Mouse (Mus musculus) liver, adult 2 months (tissue): ENCODE results near the gene Nrgn. TPM values are rescaled to one million over a fixed set of nuclear protein-coding genes. Genes with fewer than 3 reads are reported as not detected.
A peak's percentile ranks its signal among the peaks of the same experiment; 100 is the strongest.

ENCODE experiments used
- DNase-seq: peaks from one replicate; pipeline ENCODE4 v3.0.0-alpha.2; 2011; ENCODE audit warnings: low read depth, low spot score; ENCODE audit errors: extremely low read depth
- H3K27ac ChIP-seq: fragments of 200-500 bp; replicated peaks from 2 replicates; pipeline ENCODE4 v1.5.1; 2012; ENCODE audit warnings: low read depth, mild to moderate bottlenecking, control low read depth, inconsistent platforms, low read length; ENCODE audit not compliant: insufficient read depth
- H3K27me3 ChIP-seq: fragments of 200-500 bp; 2 replicates; pipeline ENCODE4 v1.6.1; 2012; ENCODE audit warnings: mild to moderate bottlenecking, moderate library complexity, low read length, inconsistent platforms; ENCODE audit not compliant: control insufficient read depth, insufficient read depth
- H3K36me3 ChIP-seq: fragments of 200-500 bp; 2 replicates; pipeline ENCODE4 v1.6.1; 2012; ENCODE audit warnings: low read length, inconsistent platforms; ENCODE audit not compliant: control insufficient read depth, insufficient read depth
- H3K4me1 ChIP-seq: fragments of 200-500 bp; 2 replicates; pipeline ENCODE4 v1.6.1; 2011; ENCODE audit warnings: low read length; ENCODE audit not compliant: control insufficient read depth, insufficient read depth
- H3K4me3 ChIP-seq: fragments of 200-500 bp; 2 replicates; pipeline ENCODE4 v1.5.1; 2011; ENCODE audit warnings: low read depth, mild to moderate bottlenecking, control low read depth, low read length, moderate library complexity; ENCODE audit not compliant: insufficient read depth
- H3K79me2 ChIP-seq: fragments of 200-500 bp; 2 replicates; pipeline ENCODE4 v1.6.1; 2012; ENCODE audit warnings: inconsistent platforms, mild to moderate bottlenecking, low read length, moderate library complexity; ENCODE audit not compliant: control insufficient read depth, insufficient read depth
- H3K9ac ChIP-seq: fragments of 200-500 bp; 2 replicates; pipeline ENCODE4 v1.6.1; 2012; ENCODE audit warnings: low read depth, mild to moderate bottlenecking, control low read depth, inconsistent platforms, low read length
- CTCF ChIP-seq: fragments of 200-500 bp; IDR thresholded peaks from 2 replicates; pipeline ENCODE4 v1.5.1; 2011; ENCODE audit warnings: low read depth, low read length, control low read depth
- POLR2A ChIP-seq: fragments of 200-500 bp; IDR thresholded peaks from 2 replicates; pipeline ENCODE4 v1.6.1; 2011; ENCODE audit warnings: low read length, control low read depth; ENCODE audit not compliant: insufficient read depth; ENCODE audit errors: extremely low read depth
- WGBS: fragments of 180-500 bp; shearing (Covaris S2); methylation state at CpG from one replicate; pipeline ENCODE4 v1.1.7; 2018; 5-methylcytosine and 5-hydroxymethylcytosine counted together
- polyA plus RNA-seq: library from polyadenylated mRNA; depleted of rRNA; stranded (reverse); fragments of >200 nt; gene quantifications from 2 replicates; pipeline ENCODE4 v1.2.3, GENCODE M21; 2012
- total RNA-seq: library from RNA; depleted of rRNA; stranded (reverse); fragments of >200 nt; gene quantifications from 2 replicates; pipeline ENCODE4 v1.2.3, GENCODE M21; 2014

Nrgn gene
- total and polyA plus RNA-seq, 2 experiments: 0.09 to 0.86 TPM

DNA sequence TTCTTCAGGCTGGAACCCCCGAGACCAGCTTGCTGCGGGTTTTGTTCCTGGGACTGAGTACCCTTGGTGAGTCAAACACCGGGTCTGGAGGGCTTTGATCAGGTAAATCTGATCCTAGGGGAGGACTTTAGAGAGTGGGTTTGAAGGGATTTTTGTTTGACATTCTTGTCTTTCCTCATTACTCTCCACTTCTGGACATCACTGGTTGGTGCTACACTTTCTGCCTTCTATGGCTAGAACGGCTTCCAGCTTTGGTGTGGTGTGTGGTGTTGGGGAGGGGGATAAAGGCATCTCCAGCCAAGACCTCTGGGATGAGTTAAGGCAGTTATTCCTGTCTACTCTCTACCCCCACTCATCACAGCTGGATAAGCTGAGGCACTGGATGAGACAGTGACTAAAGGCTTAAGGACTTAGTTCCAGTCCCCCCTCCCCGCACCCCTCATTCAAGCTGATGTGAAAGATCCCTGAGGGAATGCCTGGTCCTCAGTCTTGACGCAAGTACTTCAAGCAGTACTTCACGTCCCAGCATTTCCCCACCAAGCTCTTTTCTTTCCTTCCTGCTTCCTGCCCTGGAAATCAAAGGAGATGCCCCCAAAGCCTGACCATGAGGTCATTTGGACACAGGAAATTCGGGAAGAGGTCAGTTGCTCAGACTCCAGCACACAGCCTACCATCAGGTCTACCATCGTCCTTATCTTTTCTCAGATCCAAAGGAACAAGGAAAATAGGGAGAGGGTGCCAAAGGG, 24.3 kb downstream of the Nrgn start:
- Histone ChIP-seq H3K36me3 (0 out of 2 replicates have a peak, but pooled peaks cover 2% of the 10 kb centered on the region), H3K79me2 (no peaks in the 10 kb centered on the region), H3K27me3 (no peaks in the 10 kb centered on the region), H3K4me1 (peaks cover 4% of the 10 kb centered on the region; the same call in 1 of the 2 replicates), H3K27ac (peak overlapping the region; percentile 90), H3K9ac (peak overlapping the region; percentile 72), H3K4me3 (peak overlapping the region; percentile 76)
- 44% methylated on average over 9 of the region's 9 CpGs for WGBS
- TF ChIP-seq POLR2A (no peak), CTCF (no peak)
- peak; percentile 22 for DNase-seq

DNA sequence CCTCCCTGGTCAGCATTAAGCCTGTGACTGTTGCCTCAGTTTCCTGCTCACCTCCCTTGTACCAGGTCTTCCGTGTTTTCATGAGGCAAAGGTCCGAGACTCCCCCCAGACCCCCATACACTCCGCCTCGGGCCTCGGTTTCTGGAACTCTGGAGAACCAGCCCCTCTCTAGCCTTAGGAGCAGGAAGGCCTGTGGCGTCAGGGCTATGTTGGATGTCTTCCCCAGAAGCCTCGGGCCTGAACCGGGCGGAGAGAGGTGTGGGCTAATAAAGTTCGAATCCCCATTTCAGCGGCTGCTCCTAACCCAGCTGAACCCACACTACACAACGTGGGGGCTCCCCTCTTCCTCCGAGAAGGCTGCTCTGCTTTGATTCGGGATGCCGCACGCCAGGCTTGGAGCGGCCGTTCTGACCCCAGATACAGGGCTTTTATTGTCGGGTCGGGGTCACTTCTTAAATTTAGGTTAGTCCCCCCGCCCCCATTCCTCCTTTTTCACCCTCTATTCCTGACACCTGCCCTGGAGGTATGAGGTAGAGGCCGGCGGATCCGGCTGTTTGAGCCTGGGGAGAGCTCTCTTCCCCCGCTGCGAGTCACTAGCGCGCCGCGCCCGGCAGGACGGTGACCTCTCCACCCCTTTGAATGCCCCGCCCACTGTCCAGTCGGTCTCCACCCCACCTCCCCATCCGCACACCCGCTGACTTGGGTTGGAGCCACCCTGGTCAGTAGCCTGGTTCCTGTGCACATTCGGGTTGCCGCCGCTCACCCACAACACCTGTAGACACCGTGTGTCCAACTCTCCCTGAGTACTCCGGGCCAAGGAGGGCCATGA, 25.1 kb downstream of the Nrgn start, which contains the start of gene Esam:
Esam (plus strand) TSS at position 683 of the 829 bp plus-strand sequence.
- H3K4me1 ChIP-seq: peaks cover 4% of the 10 kb centered on the region; the same call in 1 of the 2 replicates
- DNase-seq: peak; percentile 62

DNA sequence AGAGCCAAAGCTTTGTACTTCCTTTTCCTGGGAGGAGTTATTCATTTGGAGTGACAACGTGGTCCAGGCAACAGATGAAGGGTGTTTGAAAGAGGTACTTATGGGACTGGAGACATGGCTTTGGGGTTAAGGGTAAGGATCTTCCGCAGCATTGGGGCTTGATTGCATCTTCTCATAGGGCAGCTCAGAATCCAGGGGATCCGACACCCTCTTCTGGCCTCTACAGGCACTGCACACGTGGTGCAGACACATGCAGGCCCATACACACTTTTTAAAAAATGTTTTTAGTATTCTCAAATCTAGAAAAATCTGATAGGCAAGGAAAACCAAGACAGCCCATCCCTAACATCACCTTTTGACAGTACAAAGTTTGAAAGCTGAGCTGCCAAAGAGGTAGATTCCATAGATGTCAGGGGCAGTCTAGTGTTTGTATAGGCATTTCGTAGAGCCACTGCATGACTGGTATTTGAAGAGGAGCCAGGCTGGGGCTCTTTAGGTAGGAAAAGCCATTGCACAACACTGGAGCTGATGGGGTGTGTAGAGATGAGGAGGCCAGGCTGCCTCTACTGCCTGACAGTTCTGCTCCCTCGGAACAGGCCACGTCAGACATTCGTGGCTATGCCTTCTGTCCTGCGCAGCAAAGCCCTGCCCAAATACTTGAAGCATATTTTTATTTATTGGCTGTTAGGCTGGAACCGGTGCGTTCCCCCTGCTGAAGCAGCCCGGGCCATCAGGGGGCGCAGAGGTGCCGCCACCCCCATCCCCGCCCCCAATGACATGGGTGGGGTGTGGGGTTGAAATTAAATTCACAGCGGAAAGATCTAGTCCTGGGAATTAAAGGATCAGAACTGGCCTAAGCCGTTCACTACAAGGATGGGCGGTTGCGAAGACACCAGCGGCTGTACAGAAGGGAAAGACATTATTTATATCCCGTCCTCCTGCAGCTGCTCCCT, 26.0 kb downstream of the Nrgn start:
- Histone ChIP-seq H3K27me3 (no peaks in the 10 kb centered on the region), H3K79me2 (no peaks in the 10 kb centered on the region), H3K36me3 (peaks cover 10% of the 10 kb centered on the region), H3K27ac (no peak overlapping the region), H3K9ac (peak overlapping the region; percentile 48; the same call in 1 of the 2 replicates), H3K4me3 (peak overlapping the region; percentile 0; the same call in 1 of the 2 replicates), H3K4me1 (peaks cover 4% of the 10 kb centered on the region; the same call in 1 of the 2 replicates)
- 44% methylated on average over 21 of the region's 21 CpGs for WGBS
- no peak for DNase-seq
- no peak for TF ChIP-seq POLR2A
- peak; percentile 37 for TF ChIP-seq CTCF

More for the DNA sequence above, 25.1 kb downstream of the Nrgn start, which contains the start of gene Esam:
- peak within 1 kb of the TSS; percentile 72 for H3K9ac ChIP-seq
- H3K27me3 ChIP-seq: no peaks in the 10 kb centered on the region
- TF ChIP-seq POLR2A: peak; percentile 71; the same call in 1 of the 2 replicates
- TF ChIP-seq CTCF: 0 out of 2 replicates have a peak, but pooled peaks have one; percentile 5
- peak within 1 kb of the TSS; percentile 90 for H3K27ac ChIP-seq
- 4% methylated on average over 41 of the region's 41 CpGs for WGBS
- peak within 1 kb of the TSS; percentile 76 for H3K4me3 ChIP-seq
- peaks cover 7% of the 10 kb centered on the region; the same call in 1 of the 2 replicates for H3K36me3 ChIP-seq
- H3K79me2 ChIP-seq: no peaks in the 10 kb centered on the region

DNA sequence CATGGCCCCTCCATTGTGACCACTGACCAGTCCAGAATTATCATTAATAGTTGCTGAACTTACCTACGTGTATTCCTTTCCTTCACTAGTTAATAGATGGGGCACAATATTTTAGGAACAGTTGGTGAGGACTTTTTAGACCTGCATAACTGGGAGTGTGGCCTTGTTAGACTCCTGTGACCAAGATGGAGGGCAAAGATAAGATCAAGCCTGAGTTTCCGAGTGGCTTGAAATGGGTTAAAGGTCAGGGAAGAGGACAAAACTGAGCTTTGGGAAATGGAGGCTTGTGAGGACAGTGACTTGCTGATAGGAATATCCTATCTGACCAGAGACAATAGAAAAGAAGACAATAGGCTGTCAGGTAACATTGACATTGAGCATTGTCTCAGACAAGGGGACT, 27.2 kb downstream of the Nrgn start:
- no peak for TF ChIP-seq POLR2A
- no peak overlapping the region for H3K27ac ChIP-seq
- no peak overlapping the region for H3K4me3 ChIP-seq
- H3K79me2 ChIP-seq: no peaks in the 10 kb centered on the region
- no peak overlapping the region for H3K9ac ChIP-seq
- no peaks in the 10 kb centered on the region for H3K27me3 ChIP-seq
- no peak for DNase-seq
- WGBS: 62% methylated on average over 2 of the region's 2 CpGs
- peaks cover 10% of the 10 kb centered on the region for H3K36me3 ChIP-seq
- no peaks in the 10 kb centered on the region for H3K4me1 ChIP-seq

DNA sequence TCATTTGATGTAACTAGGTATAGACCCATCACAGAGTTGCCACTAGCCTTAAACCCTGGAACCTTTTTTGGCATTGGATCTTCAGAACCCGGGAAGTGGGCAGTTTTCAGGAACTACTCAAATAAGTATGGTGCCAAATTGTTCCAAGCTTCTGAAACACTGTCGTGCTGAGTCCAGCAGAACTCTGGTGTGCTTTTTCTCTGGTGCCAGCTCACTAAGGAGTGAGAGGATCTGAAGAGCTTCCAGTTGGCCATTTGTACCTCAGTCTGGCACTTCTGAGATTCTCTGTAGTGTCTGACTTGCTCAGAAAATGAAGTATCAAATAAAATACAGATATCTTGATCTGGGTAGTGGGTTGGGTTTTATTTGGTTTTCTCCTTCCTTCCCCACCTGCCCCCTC, 32.7 kb downstream of the Nrgn start:
- Histone ChIP-seq H3K9ac (no peak overlapping the region), H3K27ac (no peak overlapping the region), H3K79me2 (no peaks in the 10 kb centered on the region), H3K36me3 (peaks cover 18% of the 10 kb centered on the region), H3K27me3 (no peaks in the 10 kb centered on the region), H3K4me1 (no peaks in the 10 kb centered on the region), H3K4me3 (no peak overlapping the region)
- DNase-seq: no peak
- TF ChIP-seq POLR2A (no peak), CTCF (no peak)
- 66% methylated on average over 2 of the region's 2 CpGs for WGBS
